Mouse (Mus musculus) common myeloid progenitor, adult 5-6 weeks (primary cell): ENCODE results near the gene Atg5. TPM values are rescaled to one million over a fixed set of nuclear protein-coding genes. Genes with fewer than 3 reads are reported as not detected.
"Not testable (repeated sequence)": the region's sequence is repeated elsewhere in the genome, so short reads cannot be mapped to it uniquely, and the experiment has no call there.

Experiments used
- ATAC-seq: replicated peaks from 2 replicates; pipeline ENCODE4 v1.8.0; 2016; ENCODE audit warnings: low read depth, mild to moderate bottlenecking, moderate TSS enrichment, inconsistent platforms; ENCODE audit not compliant: poor library complexity, severe bottlenecking
- total RNA-seq: library from RNA; stranded (forward); fragments of 200-1000, 187-1606 nt; gene quantifications from 2 replicates; pipeline ENCODE4 v1.2.3, GENCODE M21; 2017

The Atg5 gene
- 25.5 and 26.1 TPM in 2 replicates for total RNA-seq

- peak; percentile 93 for ATAC-seq
Measured at GRCm38 (mm10) chr10:44268145-44268860, at the start of gene Atg5. Atg5 (plus strand) TSS chr10:44268358.

GRCm38 (mm10) chr10:44219073-44219472 is 49.1 kb upstream of the Atg5 start:
- ATAC-seq: not testable (repeated sequence)

GRCm38 (mm10) chr10:44224345-44224744 is 43.8 kb upstream of the Atg5 start:
- ATAC-seq: no peak

- not testable (repeated sequence) for ATAC-seq
Measured at GRCm38 (mm10) chr10:44233351-44233750, 34.8 kb upstream of the Atg5 start.

- not testable (repeated sequence) for ATAC-seq
Measured at GRCm38 (mm10) chr10:44235298-44235697, 32.9 kb upstream of the Atg5 start.

GRCm38 (mm10) chr10:44256624-44257023 is 11.5 kb upstream of the Atg5 start:
- no peak for ATAC-seq

- no peak for ATAC-seq
Measured at GRCm38 (mm10) chr10:44265835-44266234, 2.3 kb upstream of the Atg5 start.

- no peak for ATAC-seq
Measured at GRCm38 (mm10) chr10:44266561-44266960, 1.6 kb upstream of the Atg5 start.

- ATAC-seq: peak; percentile 30
Measured at GRCm38 (mm10) chr10:44267426-44268142, 574 bp upstream of the Atg5 start.

- no peak for ATAC-seq
Measured at GRCm38 (mm10) chr10:44269211-44269610, 1.1 kb downstream of the Atg5 start.

- 0 out of 2 replicates have a peak, but pooled peaks have one; percentile 25 for ATAC-seq
Measured at GRCm38 (mm10) chr10:44282323-44282722, 14.2 kb downstream of the Atg5 start.

GRCm38 (mm10) chr10:44285106-44285505 is 16.9 kb downstream of the Atg5 start:
- no peak for ATAC-seq

GRCm38 (mm10) chr10:44285935-44286334 is 17.8 kb downstream of the Atg5 start:
- no peak for ATAC-seq

- no peak for ATAC-seq
Measured at GRCm38 (mm10) chr10:44290876-44291275, 22.7 kb downstream of the Atg5 start.

- peak; percentile 69 for ATAC-seq
Measured at GRCm38 (mm10) chr10:44292205-44292604, 24.0 kb downstream of the Atg5 start.

GRCm38 (mm10) chr10:44299165-44299564 is 31.0 kb downstream of the Atg5 start:
- no peak for ATAC-seq

- ATAC-seq: no peak
Measured at GRCm38 (mm10) chr10:44300078-44300477, 31.9 kb downstream of the Atg5 start.

GRCm38 (mm10) chr10:44303648-44304329 is 35.6 kb downstream of the Atg5 start:
- no peak for ATAC-seq

- ATAC-seq: no peak
Measured at GRCm38 (mm10) chr10:44304330-44304717, 36.2 kb downstream of the Atg5 start.

- ATAC-seq: no peak
Measured at GRCm38 (mm10) chr10:44304845-44305244, 36.7 kb downstream of the Atg5 start.

- no peak for ATAC-seq
Measured at GRCm38 (mm10) chr10:44306308-44306707, 38.1 kb downstream of the Atg5 start.
